Mouse (Mus musculus) lung, adult 2 months (tissue): ENCODE measurements around the gene Sp3.

Source experiments
- CTCF ChIP-seq: fragments of 200-500 bp; IDR thresholded peaks from 2 replicates; pipeline ENCODE4 v1.5.1; 2011; ENCODE audit warnings: mild to moderate bottlenecking, low read length, control low read depth; ENCODE audit not compliant: insufficient read depth
- POLR2A ChIP-seq: fragments of 200-500 bp; IDR thresholded peaks from 2 replicates; pipeline ENCODE4 v1.6.1; 2011; ENCODE audit warnings: low read depth, mild to moderate bottlenecking, control low read depth, low read length, borderline replicate concordance; ENCODE audit errors: extremely low read depth

- TF ChIP-seq POLR2A = no peak
- TF ChIP-seq CTCF = no peak
These were observed 22.2 kb upstream of the Sp3 start for GRCm38 (mm10) chr2:73002451-73002850.
